Mouse (Mus musculus) T-helper 1 cell (primary cell): ENCODE data around the gene Rexo5.

ENCODE experiments used
- in situ Hi-C: fragments of 300-600 bp; cut with MboI, MseI; formaldehyde crosslinking; loops from one replicate; pipeline ENCODE4 v1.15.1; 2025; ENCODE audit warnings: high pct_unique_total_duplicates

The Rexo5 gene

GRCm38 (mm10) chr7:119841820-119842449 is 48.1 kb downstream of the Rexo5 start:
- in situ Hi-C loops, result no loop called here

DNA sequence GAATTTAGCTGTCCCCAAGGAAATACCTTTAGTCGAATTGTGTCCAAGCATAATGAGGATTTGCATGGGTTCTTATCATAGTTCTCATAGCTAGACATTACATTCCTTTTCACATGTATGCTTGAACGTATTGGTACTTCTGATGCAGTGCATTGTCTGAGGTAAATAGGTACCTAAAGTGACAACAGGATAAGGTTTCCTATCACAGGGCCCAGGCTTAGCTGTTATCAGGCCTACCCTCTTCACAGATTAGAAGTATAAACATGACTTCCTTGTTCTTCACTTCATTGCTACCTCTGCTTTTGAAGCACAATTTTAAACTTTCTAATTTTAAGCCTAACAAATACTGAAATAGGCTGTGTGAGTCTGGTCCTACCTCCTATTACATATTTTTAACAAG is 51.7 kb downstream of the Rexo5 start:
- in situ Hi-C loops, result no loop called here

DNA sequence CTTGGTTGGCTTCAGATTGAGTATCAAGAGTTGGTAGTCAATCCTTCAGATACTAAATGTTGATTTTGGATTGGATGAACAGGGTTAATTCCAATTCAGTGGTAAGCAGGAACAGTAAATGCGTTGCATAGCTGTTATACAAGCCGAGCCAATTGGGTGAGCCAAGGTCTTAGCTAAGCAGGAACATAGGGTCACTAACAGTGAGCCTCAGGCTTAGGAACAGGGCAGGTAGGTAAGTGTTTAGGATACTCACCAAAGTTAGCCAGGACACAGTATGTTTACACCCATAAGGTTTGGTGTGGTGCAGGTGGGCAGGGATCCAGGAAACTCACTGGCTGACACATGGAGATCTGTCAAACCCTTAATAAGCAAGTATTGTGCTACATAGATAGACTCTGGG is 53.6 kb downstream of the Rexo5 start:
- in situ Hi-C loops, result no loop called here

DNA sequence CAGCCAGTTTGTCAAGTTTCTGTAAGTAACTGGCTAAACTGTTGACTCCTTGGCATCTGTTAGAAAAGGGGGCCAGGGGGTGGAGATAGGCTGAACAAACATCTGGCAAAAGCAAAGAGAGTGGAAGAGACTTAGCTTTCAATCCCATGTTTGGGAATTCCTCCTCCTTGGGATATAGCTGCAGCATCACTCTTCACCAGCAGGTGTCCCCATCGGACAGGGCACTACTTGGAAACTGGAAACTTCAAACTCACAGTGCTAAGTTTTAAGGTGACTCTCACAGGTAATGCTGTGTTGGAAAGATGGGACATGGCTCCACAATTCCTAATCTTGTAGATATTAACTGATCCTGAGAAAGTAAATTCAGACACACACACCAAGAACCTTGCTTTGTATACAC is 55.3 kb downstream of the Rexo5 start:
- in situ Hi-C loops, result no loop called here

DNA sequence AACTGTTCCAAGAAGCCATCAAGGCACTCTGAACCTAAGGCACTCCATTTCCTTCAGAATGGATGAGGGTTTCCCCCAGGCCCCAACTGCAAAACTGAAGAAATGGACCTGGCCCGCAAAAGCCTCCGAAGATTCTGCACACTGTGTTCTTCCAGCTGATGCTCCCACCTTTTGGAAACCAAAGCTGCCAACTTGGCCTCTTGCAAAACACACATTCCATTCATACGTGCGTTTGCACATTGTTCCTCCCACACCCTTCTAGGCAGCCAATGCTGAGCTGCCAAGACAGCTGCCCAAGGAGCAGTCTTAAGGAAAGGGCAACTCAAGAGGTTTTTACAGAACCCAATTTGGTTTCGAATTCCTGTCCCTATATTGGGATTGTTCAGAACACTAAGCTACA is 56.9 kb downstream of the Rexo5 start:
- in situ Hi-C loops, result no loop called here

DNA sequence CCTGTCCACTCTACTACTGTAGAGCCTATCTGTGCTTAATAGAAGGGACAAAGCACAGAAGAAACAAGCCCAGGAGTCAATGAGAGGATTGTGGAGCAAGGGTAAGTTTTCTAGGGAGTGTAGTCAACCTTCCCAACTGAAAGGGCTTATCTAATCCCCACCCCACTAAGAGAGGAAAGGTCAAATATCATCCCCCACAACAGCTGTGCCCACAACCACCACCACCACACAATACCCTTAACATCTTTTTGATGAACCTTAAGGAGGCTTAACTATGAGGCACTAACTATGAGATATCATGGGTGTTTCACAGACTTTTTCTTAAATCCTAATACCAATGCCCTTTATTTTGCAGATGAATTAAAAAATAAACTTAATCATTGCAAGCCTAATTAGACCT is 58.7 kb downstream of the Rexo5 start:
- in situ Hi-C loops, result no loop called here

GRCm38 (mm10) chr7:119853186-119853585 is 59.4 kb downstream of the Rexo5 start:
- in situ Hi-C loops, result no loop called here

DNA sequence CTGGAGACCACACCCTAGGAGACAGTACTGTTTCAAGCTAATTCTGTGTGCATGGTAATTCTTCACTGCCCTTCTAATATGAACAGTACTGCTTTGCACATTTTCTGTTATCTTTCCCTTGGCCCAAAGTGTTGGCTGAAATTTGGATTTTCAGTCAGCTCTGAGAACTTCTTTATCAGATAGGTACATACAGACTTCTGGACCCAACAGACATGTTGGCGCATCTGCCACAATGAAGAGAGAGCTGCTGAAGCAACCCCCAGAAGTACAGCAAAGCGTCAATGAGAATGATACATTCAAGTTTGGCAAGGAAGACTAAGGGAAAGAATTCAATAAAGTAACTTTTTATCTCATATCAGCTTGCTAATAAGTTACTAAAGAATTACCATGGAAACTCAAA is 60.6 kb downstream of the Rexo5 start:
- in situ Hi-C loops, result no loop called here

DNA sequence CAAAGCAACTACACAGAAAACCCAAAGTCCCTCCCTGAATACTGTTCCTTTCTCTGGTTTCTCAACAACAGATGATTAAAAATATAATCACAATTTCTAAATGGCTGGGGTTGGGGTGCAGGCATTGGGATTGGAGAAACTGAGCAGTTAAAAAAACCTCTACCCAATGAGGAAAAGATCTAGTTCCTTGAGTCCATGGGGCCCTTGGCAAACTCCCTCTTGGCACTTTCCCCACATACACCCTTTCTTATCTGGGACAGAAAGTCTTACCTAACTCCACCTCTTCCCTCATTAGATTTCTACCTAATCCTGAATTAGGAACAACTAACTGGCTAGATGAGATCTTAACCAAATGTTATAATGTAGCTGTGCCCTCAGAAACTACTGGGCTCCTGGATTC is 61.2 kb downstream of the Rexo5 start:
- in situ Hi-C loops, result no loop called here

GRCm38 (mm10) chr7:119859476-119859875 is 65.7 kb downstream of the Rexo5 start:
- in situ Hi-C loops, result no loop called here

GRCm38 (mm10) chr7:119860116-119860515 is 66.3 kb downstream of the Rexo5 start:
- in situ Hi-C loops, result no loop called here

- in situ Hi-C loops, result no loop called here
These were observed 66.7 kb downstream of the Rexo5 start for GRCm38 (mm10) chr7:119860554-119860953.

- in situ Hi-C loops, result no loop called here
These were observed 67.1 kb downstream of the Rexo5 start for GRCm38 (mm10) chr7:119860971-119861334.

DNA sequence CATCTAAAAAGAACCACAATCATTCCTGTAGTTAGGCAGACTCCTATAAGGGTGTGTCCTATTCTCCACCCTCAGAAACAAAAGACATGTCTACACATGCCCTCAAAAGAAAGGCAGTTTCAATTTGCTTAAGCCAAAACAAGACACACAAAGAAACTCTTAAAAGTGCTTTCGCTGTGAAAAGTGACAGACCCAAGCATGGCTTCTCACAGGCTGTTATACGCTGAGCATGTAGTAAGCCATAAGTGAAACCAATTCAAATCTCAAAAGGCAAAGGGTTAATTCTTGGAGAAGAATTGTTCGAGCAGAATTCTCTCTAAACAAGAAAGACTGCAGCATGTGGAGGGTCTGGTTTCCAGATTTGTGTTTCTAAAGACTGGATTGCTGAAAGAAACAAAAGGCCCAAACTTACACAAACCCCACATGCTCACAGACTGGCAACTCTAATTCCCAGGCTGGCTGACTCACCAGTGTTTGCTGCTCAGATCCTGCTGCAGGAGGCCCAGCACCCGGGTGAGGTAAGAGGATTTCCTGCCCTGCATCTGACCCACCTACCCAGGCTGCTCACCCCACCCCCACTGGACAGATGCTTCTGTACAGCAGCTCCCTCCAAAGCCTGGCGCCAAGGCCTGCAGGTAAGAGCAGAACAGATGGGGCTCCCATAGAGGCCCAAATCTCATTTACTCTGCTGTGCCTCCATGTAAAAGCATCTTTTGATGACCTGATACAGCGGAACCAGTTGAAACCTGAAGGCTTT is 67.7 kb downstream of the Rexo5 start:
- in situ Hi-C loops, result no loop called here

DNA sequence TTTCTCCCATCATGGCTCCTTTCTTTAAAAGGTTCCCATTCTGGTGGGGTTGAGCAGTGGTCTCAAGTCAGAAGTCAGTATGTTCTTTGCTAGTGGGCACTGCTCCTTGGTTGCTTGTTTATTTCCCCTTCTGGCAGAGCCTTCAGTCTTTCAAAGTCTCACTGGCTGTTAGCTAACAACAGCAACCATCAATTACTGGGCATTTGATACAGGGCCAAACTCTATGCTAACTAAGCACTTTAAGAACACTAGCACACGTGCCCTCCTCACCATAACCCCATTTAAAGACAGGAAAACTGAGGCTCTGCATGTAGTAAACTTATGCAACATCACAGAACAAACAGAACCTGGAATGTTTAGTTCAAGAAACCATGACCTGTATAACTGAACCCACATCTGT is 68.4 kb downstream of the Rexo5 start:
- in situ Hi-C loops, result no loop called here

DNA sequence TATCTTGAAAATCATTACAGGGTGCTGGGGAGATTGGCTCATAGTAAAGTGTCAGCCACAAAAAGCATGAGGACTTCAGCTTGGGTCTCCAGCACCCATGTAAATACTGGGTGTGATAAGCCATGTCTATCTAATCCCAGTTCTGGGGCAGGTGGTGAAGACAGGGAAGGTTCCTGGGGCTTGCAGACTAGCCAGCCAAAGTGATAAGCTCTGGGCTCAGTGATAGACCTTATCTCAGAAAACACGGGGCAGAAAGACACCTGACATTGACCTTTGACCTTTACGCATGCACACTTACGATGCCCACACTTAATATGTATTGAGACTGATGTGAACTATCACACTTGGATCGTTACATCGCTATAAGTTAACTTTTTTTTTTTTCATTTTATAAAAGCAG is 70.7 kb downstream of the Rexo5 start:
- in situ Hi-C loops, result no loop called here

GRCm38 (mm10) chr7:119866136-119866535 is 72.3 kb downstream of the Rexo5 start:
- in situ Hi-C loops, result no loop called here

- in situ Hi-C loops, result no loop called here
These were observed 78.4 kb downstream of the Rexo5 start for GRCm38 (mm10) chr7:119872204-119872603.

- in situ Hi-C loops, result no loop called here
These were observed 79.2 kb downstream of the Rexo5 start for GRCm38 (mm10) chr7:119873050-119873449.

DNA sequence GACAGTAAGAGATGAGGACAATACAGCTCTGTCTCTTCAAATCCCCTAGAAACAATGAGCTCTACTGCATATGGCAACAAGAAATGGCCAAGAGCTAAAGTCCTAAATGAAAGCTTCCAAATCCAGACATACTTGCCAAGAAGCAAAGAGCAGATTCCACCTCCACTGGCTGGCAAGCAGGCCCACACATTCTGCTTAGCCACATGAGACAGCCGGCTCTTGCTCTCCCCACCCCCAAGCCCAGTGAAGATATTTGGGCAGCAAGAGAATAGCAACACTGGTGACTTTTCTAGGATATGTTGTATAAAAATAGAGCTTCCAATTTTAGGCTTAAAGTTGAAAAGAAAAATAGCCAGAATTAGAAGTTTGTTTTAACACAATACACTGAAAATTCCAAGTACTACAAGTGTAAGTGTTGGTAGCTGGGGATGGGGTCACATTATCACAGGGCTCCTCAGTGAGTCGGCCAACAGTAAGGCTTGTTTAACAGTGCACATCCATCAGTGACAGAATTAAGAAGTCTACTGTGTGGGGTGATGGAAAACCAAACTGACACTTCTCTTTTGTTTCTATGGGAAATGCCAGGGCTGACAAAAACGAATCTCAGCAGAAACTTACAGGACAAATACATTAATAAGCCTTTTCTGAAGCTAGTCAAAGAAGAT is 82.1 kb downstream of the Rexo5 start:
- in situ Hi-C loops, result no loop called here

GRCm38 (mm10) chr7:119879171-119879570 is 85.4 kb downstream of the Rexo5 start:
- in situ Hi-C loops, result no loop called here

DNA sequence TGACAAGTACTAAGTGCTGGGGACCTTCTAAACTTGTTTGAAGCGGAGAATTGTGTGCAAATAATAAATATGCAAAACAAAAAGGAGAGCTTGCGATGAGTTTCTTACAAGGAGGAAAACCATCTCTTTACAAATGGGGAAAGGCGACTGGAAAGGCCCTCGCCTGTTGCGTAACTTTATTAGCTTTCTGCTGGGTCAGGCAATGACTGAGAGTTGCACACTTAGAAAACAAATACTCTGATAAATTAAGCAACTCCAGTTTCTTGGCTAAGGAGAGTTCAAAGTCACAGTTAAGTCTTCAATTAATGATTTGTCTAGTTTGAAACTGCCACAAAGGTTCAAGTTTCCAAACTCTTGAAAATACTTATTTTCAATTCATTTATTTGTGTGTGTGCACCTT is 86.5 kb downstream of the Rexo5 start:
- in situ Hi-C loops, result no loop called here

GRCm38 (mm10) chr7:119881229-119881628 is 87.4 kb downstream of the Rexo5 start:
- in situ Hi-C loops, result no loop called here
